ENCODE assay signal across 22 mouse cellular contexts in genomic region chr11:9128110-9128509, GRCm38 (mm10). TPM values are rescaled to one million over a fixed set of nuclear protein-coding genes. Genes with fewer than 3 reads are reported as not detected.
DNase-seq lines count a peak whose midpoint lies in the region; ATAC-seq and TF ChIP-seq lines count a peak whose summit lies in the region.
"Had no signal": no experiment of that assay in that cellular context is flagged by ENCODE, and none has a peak within 500 bp of the region (broad histone marks: within the 10 kb centered on the region; RNA-seq: fewer than 3 reads in every experiment).

No protein-coding gene starts in this region.

- H3K4me3 ChIP-seq in hindbrain, postnatal 0 days (ENCODE audit: low read length): no peak overlapping the region
- no peak overlapping the region for H3K4me3 ChIP-seq in hindbrain, embryonic 16.5 days (ENCODE audit: low read length)
- no peak overlapping the region for H3K4me3 ChIP-seq in embryonic facial prominence, embryonic 10.5 days
- H3K4me3 ChIP-seq: embryonic facial prominence, embryonic 15.5 days; limb, embryonic 10.5 days; myocyte; stomach, embryonic 15.5 days had no signal

- H3K27ac ChIP-seq in hindbrain, postnatal 0 days: no peak overlapping the region
- no peak overlapping the region for H3K27ac ChIP-seq in hindbrain, embryonic 16.5 days (ENCODE audit: low read depth, low read length)
- no peak overlapping the region for H3K27ac ChIP-seq in embryonic facial prominence, embryonic 10.5 days (replicated peaks)
- H3K27ac ChIP-seq: embryonic facial prominence, embryonic 15.5 days; kidney, postnatal 0 days; limb, embryonic 10.5 days; stomach, embryonic 15.5 days had no signal

- peak; percentile 23 for DNase-seq in hindbrain, postnatal 0 days (ENCODE audit: low spot score)
- peak; percentile 83 for DNase-seq in brain, adult 2 months (ENCODE audit: low read depth, low spot score)
- peak; percentile 71 for DNase-seq in brain, embryonic 14.5 days (ENCODE audit: low read depth)
- peak; percentile 72 for DNase-seq in layer of hippocampus, adult 9-11 months
- no peak for DNase-seq in spleen, postnatal 4 days (ENCODE audit: low spot score in 2 of 2)
- DNase-seq in embryonic facial prominence, embryonic 10.5 days (ENCODE audit: low spot score): no peak
- DNase-seq: adrenal gland, adult 2 months; cerebellum, adult 11-12 months; embryo, embryonic 11 days; gastrocnemius, postnatal 14 days; kidney, adult 18-20 months; lung, adult 18-20 months; lung, postnatal 14 days; midbrain, embryonic 14.5 days; right cerebral cortex, postnatal 14 days had no signal

- no peak for ATAC-seq in hindbrain, postnatal 0 days
- no peak for ATAC-seq in hindbrain, embryonic 16.5 days

- H3K9me3 ChIP-seq in hindbrain, postnatal 0 days (ENCODE audit: low read length): no peaks in the 10 kb centered on the region
- no peaks in the 10 kb centered on the region for H3K9me3 ChIP-seq in hindbrain, embryonic 16.5 days (ENCODE audit: control insufficient read depth, low read length)
- no peaks in the 10 kb centered on the region for H3K9me3 ChIP-seq in embryonic facial prominence, embryonic 10.5 days
- H3K9me3 ChIP-seq: embryonic facial prominence, embryonic 15.5 days; limb, embryonic 10.5 days; stomach, embryonic 15.5 days had no signal

- no peaks in the 10 kb centered on the region for H3K27me3 ChIP-seq in hindbrain, postnatal 0 days (ENCODE audit: insufficient read depth, low read length)
- H3K27me3 ChIP-seq in hindbrain, embryonic 16.5 days (replicated peaks; ENCODE audit: control insufficient read depth, insufficient read depth, low read length): no peaks in the 10 kb centered on the region
- H3K27me3 ChIP-seq in embryonic facial prominence, embryonic 10.5 days (replicated peaks; ENCODE audit: low read depth, poor library complexity, severe bottlenecking): no peaks in the 10 kb centered on the region
- H3K27me3 ChIP-seq: embryonic facial prominence, embryonic 15.5 days; stomach, embryonic 15.5 days had no signal

- no peaks in the 10 kb centered on the region for H3K36me3 ChIP-seq in hindbrain, postnatal 0 days (ENCODE audit: insufficient read depth, low read length)
- no peaks in the 10 kb centered on the region for H3K36me3 ChIP-seq in hindbrain, embryonic 16.5 days (ENCODE audit: control insufficient read depth, insufficient read depth, low read length)
- no peaks in the 10 kb centered on the region for H3K36me3 ChIP-seq in embryonic facial prominence, embryonic 10.5 days (replicated peaks)
- H3K36me3 ChIP-seq: embryonic facial prominence, embryonic 15.5 days; limb, embryonic 10.5 days; stomach, embryonic 15.5 days had no signal

- H3K4me2 ChIP-seq in hindbrain, postnatal 0 days (ENCODE audit: low read depth, low read length): no peak overlapping the region
- no peak overlapping the region for H3K4me2 ChIP-seq in hindbrain, embryonic 16.5 days (ENCODE audit: low read length)
- H3K4me2 ChIP-seq: embryonic facial prominence, embryonic 15.5 days; liver, embryonic 11.5 days; stomach, embryonic 15.5 days had no signal

- no peak for TF ChIP-seq CTCF in hindbrain, postnatal 0 days (IDR thresholded peaks at IDR 0.05; ENCODE audit: low read depth)
- TF ChIP-seq CTCF in brain, embryonic 14.5 days (IDR thresholded peaks at IDR 0.05; ENCODE audit: borderline replicate concordance, extremely low read depth, insufficient read depth, insufficient read length): no peak

- no peak overlapping the region for H3K9ac ChIP-seq in hindbrain, postnatal 0 days (replicated peaks; ENCODE audit: low read length)
- H3K9ac ChIP-seq in hindbrain, embryonic 16.5 days (ENCODE audit: low read depth, low read length): no peak overlapping the region
- H3K9ac ChIP-seq: embryonic facial prominence, embryonic 15.5 days; stomach, embryonic 15.5 days had no signal

- no peak for TF ChIP-seq POLR2A in brain, embryonic 14.5 days (IDR thresholded peaks at IDR 0.05; ENCODE audit: borderline replicate concordance, extremely low read depth, insufficient read depth, insufficient read length, poor library complexity, severe bottlenecking)

- WGBS in hindbrain, postnatal 0 days: 54% methylated on average over 2 of the region's 2 CpGs
- 54% methylated on average over 2 of the region's 2 CpGs for WGBS in hindbrain, embryonic 16.5 days
- WGBS in embryonic facial prominence, embryonic 10.5 days: 70% methylated on average over 2 of the region's 2 CpGs

- H3K4me1 ChIP-seq in hindbrain, postnatal 0 days (ENCODE audit: insufficient read depth, low read length): no peaks in the 10 kb centered on the region
- no peaks in the 10 kb centered on the region for H3K4me1 ChIP-seq in hindbrain, embryonic 16.5 days (ENCODE audit: control insufficient read depth, insufficient read depth, low read depth, low read length)
- no peaks in the 10 kb centered on the region for H3K4me1 ChIP-seq in embryonic facial prominence, embryonic 10.5 days
- H3K4me1 ChIP-seq: embryonic facial prominence, embryonic 15.5 days; limb, embryonic 10.5 days; stomach, embryonic 15.5 days had no signal

RNA-seq across cellular contexts. Expression of gene Upp1, which starts 10.2 kb away (rescaled TPM):
- total RNA-seq in hindbrain, postnatal 0 days (2014; rRNA removed): 4.3 and 6.5 TPM in 2 replicates
- polyA plus RNA-seq in hindbrain, postnatal 0 days (2015; fragmentation: Nextera tagmentation; extraction: Ambion mirVana): 5.1 and 6.3 TPM in 2 replicates
- polyA plus RNA-seq in hindbrain, embryonic 16.5 days (2015; fragmentation: Nextera tagmentation; extraction: Ambion mirVana): 4.4 and 6.3 TPM in 2 replicates
- polyA plus RNA-seq in brain, embryonic 14.5 days (2012; rRNA removed): 2.6 and 3.2 TPM in 2 replicates
- polyA plus RNA-seq in embryonic facial prominence, embryonic 10.5 days (2016; fragmentation: Nextera tagmentation; extraction: Ambion mirVana): 3.7 and 8.6 TPM in 2 replicates

Comparison
In these comparisons a context has a peak if more than half of its experiments do, and no peak if none do; other contexts are left out.
1. DNase-seq: peak in hindbrain, postnatal 0 days (single experiment), brain, adult 2 months (single experiment), brain, embryonic 14.5 days (single experiment) and layer of hippocampus, adult 9-11 months (single experiment); none in spleen, postnatal 4 days (0 of 2) and embryonic facial prominence, embryonic 10.5 days (single experiment).